Mouse (Mus musculus) midbrain, embryonic 14.5 days (tissue): Measurements from ENCODE around the gene Cdc34. TPM values are rescaled to one million over a fixed set of nuclear protein-coding genes. Genes with fewer than 3 reads are reported as not detected.

Experiments
- ATAC-seq: fragments of 200-750 bp; cut with Nextera tagmentation; 2 replicates; pipeline ENCODE4 v1.8.0; 2017; ENCODE audit warnings: moderate number of reproducible peaks, moderate library complexity; ENCODE audit not compliant: low FRiP score, low TSS enrichment
- DNase-seq: peaks from one replicate; pipeline ENCODE4 v3.0.0-alpha.2; 2015
- H3K27ac ChIP-seq: fragments of 300-500 bp; sonication (generic); replicated peaks from 2 replicates; pipeline ENCODE4 v1.5.1; 2014; ENCODE audit warnings: mild to moderate bottlenecking, low read depth, low read length, moderate library complexity
- H3K27me3 ChIP-seq: fragments of 300-500 bp; sonication (generic); 2 replicates; pipeline ENCODE4 v1.6.1; 2014; ENCODE audit warnings: low read length, control low read depth, mixed read lengths; ENCODE audit not compliant: control insufficient read depth, insufficient read depth
- H3K36me3 ChIP-seq: fragments of 300-500 bp; sonication (generic); 2 replicates; pipeline ENCODE4 v1.6.1; 2014; ENCODE audit warnings: low read length, control low read depth; ENCODE audit not compliant: control insufficient read depth, insufficient read depth
- H3K4me1 ChIP-seq: fragments of 300-500 bp; sonication (generic); 2 replicates; pipeline ENCODE4 v1.6.1; 2014; ENCODE audit warnings: mild to moderate bottlenecking, antibody characterized with exemption, low read length, control low read depth; ENCODE audit not compliant: control insufficient read depth, insufficient read depth
- H3K4me2 ChIP-seq: fragments of 300-500 bp; sonication (generic); 2 replicates; pipeline ENCODE4 v1.6.1; 2014; ENCODE audit warnings: mild to moderate bottlenecking, low read length, moderate library complexity
- H3K4me3 ChIP-seq: fragments of 300-500 bp; sonication (generic); replicated peaks from 2 replicates; pipeline ENCODE4 v1.5.1; 2014; ENCODE audit warnings: low read depth, low read length
- H3K9ac ChIP-seq: fragments of 300-500 bp; sonication (generic); replicated peaks from 2 replicates; pipeline ENCODE4 v1.6.1; 2014; ENCODE audit warnings: mild to moderate bottlenecking, low read length, moderate library complexity
- H3K9me3 ChIP-seq: fragments of 300-500 bp; sonication (generic); 2 replicates; pipeline ENCODE4 v1.6.1; 2016; ENCODE audit warnings: low read length, control low read depth, mixed read lengths; ENCODE audit not compliant: control insufficient read depth
- WGBS: fragments of 180-500 bp; shearing (Covaris S2); extraction: QIAGEN DNeasy Blood & Tissue Kit; methylation state at CpG from one replicate; pipeline ENCODE4 v1.1.7; 2014; 5-methylcytosine and 5-hydroxymethylcytosine counted together
- polyA plus RNA-seq: library from polyadenylated mRNA; unstranded; fragments of >200 nt; fragmentation: Nextera tagmentation; extraction: Ambion mirVana; gene quantifications from 2 replicates; pipeline ENCODE4 v1.2.1, GENCODE M21; 2014

Cdc34 gene
- polyA plus RNA-seq, 1 experiment from 2014 or later, result 80.4 TPM

- Histone ChIP-seq H3K9me3 (no peaks in the 10 kb centered on the region), H3K4me1 (peaks cover 26% of the 10 kb centered on the region), H3K27me3 (no peaks in the 10 kb centered on the region), H3K36me3 (no peaks in the 10 kb centered on the region), H3K9ac (no peak overlapping the region), H3K4me2 (no peak overlapping the region), H3K27ac (no peak overlapping the region), H3K4me3 (no peak overlapping the region)
- WGBS, result 87% methylated on average over 7 of the region's 7 CpGs
- DNase-seq, result no peak
- no peak for ATAC-seq
Observed at GRCm38 (mm10) chr10:79652789-79653188, 29.2 kb upstream of the Cdc34 start.

DNA sequence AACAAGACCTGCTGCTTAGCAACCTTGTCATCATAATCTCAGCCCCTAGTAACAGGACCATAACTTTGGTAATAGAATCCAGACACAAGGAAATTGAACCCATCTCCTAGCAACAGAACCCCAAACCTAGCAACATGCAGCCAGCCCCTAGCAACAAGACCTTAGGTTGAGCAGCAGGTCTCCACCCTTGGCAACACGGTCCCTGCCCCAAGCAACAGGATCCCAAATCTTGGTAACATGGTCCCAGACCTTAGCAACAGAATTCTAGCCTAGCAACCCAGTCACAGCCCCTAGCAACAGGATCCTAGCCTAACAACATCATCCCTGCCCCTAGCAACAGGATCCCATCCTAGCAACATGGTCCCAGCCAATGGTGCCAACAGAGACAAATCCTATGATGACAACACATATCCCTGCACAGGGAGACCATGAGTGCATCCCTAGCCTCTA is 27.0 kb upstream of the Cdc34 start:
- Histone ChIP-seq H3K27ac (peak overlapping the region; percentile 82), H3K4me1 (peaks cover 26% of the 10 kb centered on the region), H3K27me3 (no peaks in the 10 kb centered on the region), H3K4me3 (no peak overlapping the region), H3K36me3 (no peaks in the 10 kb centered on the region), H3K4me2 (peak overlapping the region; percentile 20), H3K9me3 (no peaks in the 10 kb centered on the region), H3K9ac (no peak overlapping the region)
- peak; percentile 85 for ATAC-seq
- peak; percentile 82 for DNase-seq
- 3% methylated on average over 1 of the region's 1 CpGs for WGBS

- no peaks in the 10 kb centered on the region for H3K36me3 ChIP-seq
- H3K9me3 ChIP-seq, result no peaks in the 10 kb centered on the region
- H3K4me2 ChIP-seq, result no peak overlapping the region
- H3K9ac ChIP-seq, result no peak overlapping the region
- no peak overlapping the region for H3K4me3 ChIP-seq
- no peaks in the 10 kb centered on the region for H3K27me3 ChIP-seq
- 23% methylated on average over 4 of the region's 4 CpGs for WGBS
- no peak overlapping the region for H3K27ac ChIP-seq
- DNase-seq (peak; percentile 42), ATAC-seq (no peak)
- H3K4me1 ChIP-seq, result peaks cover 24% of the 10 kb centered on the region
Observed at GRCm38 (mm10) chr10:79658829-79659228, 23.2 kb upstream of the Cdc34 start.

DNA sequence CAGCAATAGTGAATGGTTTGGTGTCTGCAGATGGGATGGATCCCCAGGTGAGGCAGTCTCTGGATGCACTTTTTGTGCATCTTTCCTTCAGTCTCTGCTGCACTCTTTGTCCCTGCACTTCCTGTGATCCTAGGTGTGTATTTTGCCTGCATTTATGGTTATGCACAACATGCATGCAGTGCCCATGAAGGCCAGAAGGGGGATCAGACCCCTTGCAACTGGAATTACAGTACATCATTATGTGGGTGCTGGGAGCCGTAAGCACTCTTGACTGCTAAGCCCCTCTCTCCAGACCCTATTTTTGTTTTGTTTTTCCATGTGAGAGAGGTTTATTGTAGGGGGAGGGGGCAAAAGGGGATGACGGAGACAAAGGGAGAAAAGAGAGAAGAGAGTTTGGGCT is 21.7 kb upstream of the Cdc34 start:
- no peaks in the 10 kb centered on the region for H3K27me3 ChIP-seq
- H3K27ac ChIP-seq, result no peak overlapping the region
- no peaks in the 10 kb centered on the region for H3K9me3 ChIP-seq
- no peak overlapping the region for H3K4me3 ChIP-seq
- no peaks in the 10 kb centered on the region for H3K36me3 ChIP-seq
- no peak overlapping the region for H3K4me2 ChIP-seq
- WGBS, result 76% methylated on average over 2 of the region's 2 CpGs
- peaks cover 9% of the 10 kb centered on the region for H3K4me1 ChIP-seq
- ATAC-seq, result no peak
- no peak for DNase-seq
- H3K9ac ChIP-seq, result no peak overlapping the region

DNA sequence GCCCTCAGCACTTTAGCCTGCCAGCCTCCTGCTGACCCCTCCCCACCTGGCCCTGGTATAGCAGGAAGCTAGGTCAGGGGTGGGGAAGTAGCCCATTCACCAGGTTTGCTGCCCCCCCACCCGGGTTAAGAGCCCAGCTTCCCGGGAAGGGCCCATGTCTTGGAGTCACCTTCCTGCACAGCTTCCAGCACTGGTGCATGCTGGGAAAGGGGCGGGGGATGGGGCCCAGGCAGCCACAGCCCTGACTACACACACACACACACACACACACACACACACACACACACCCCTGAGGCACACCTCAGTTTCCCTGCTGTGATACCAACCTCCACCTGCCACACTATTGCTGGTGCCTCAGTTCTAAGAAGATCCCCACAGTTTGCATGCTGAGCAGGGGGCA is 20.1 kb upstream of the Cdc34 start:
- ATAC-seq, result no peak
- no peak for DNase-seq
- Histone ChIP-seq H3K9me3 (no peaks in the 10 kb centered on the region), H3K27ac (no peak overlapping the region), H3K36me3 (no peaks in the 10 kb centered on the region), H3K4me3 (no peak overlapping the region), H3K4me2 (no peak overlapping the region), H3K9ac (no peak overlapping the region), H3K4me1 (no peaks in the 10 kb centered on the region), H3K27me3 (no peaks in the 10 kb centered on the region)
- WGBS, result 53% methylated on average over 3 of the region's 3 CpGs

DNA sequence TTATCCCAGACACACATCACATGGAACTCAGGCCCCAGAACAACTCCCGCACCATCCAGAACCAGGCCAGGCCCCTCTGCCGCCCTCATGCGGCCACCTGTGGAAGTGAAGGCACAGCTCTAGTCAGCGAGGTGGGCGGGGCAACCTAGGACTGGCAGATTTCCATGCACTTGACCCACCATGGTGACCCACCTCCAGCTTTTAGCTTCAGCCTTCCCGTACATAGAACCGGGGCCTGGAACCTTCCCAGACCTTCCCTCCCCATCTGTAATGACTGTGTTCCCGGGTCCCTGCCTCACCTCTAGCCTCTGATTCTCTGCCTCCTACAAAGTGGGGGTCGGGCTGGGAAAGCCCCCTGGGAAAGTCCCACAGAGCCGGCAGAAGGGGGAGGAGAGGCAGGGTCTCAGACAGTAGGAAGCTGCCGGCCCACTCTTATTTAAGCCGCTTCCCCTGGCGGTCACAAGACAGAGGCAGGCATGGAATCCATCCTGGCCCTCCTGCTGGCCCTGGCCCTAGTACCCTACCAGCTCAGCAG is 17.8 kb upstream of the Cdc34 start, which contains the start of gene Madcam1:
Madcam1 (plus strand) TSS at position 429 of the 535 bp plus-strand sequence.
- H3K36me3 ChIP-seq, result no peaks in the 10 kb centered on the region
- DNase-seq, result peak; percentile 83
- no peak within 1 kb of the TSS for H3K4me3 ChIP-seq
- H3K4me2 ChIP-seq, result no peak within 1 kb of the TSS
- WGBS, result 10% methylated on average over 13 of the region's 13 CpGs
- no peak within 1 kb of the TSS for H3K9ac ChIP-seq
- peaks cover 5% of the 10 kb centered on the region for H3K4me1 ChIP-seq
- H3K27ac ChIP-seq, result no peak within 1 kb of the TSS
- H3K27me3 ChIP-seq, result no peaks in the 10 kb centered on the region
- H3K9me3 ChIP-seq, result no peaks in the 10 kb centered on the region
- no peak; the same call in 1 of the 2 replicates for ATAC-seq

- H3K4me1 ChIP-seq, result peaks cover 5% of the 10 kb centered on the region
- no peaks in the 10 kb centered on the region for H3K36me3 ChIP-seq
Observed at GRCm38 (mm10) chr10:79665051-79665450, 16.9 kb upstream of the Cdc34 start.

GRCm38 (mm10) chr10:79666493-79666892 is 15.5 kb upstream of the Cdc34 start:
- WGBS, result 76% methylated on average over 9 of the region's 9 CpGs
- Histone ChIP-seq H3K9me3 (no peaks in the 10 kb centered on the region), H3K36me3 (no peaks in the 10 kb centered on the region), H3K27me3 (no peaks in the 10 kb centered on the region), H3K27ac (no peak overlapping the region), H3K4me2 (no peak overlapping the region), H3K4me1 (peaks cover 16% of the 10 kb centered on the region), H3K4me3 (no peak overlapping the region), H3K9ac (no peak overlapping the region)
- ATAC-seq, result no peak
- no peak for DNase-seq

More at GRCm38 (mm10) chr10:79665051-79665450, 16.9 kb upstream of the Cdc34 start:
- no peak overlapping the region for H3K27ac ChIP-seq
- no peaks in the 10 kb centered on the region for H3K9me3 ChIP-seq
- ATAC-seq (no peak), DNase-seq (no peak)
- no peaks in the 10 kb centered on the region for H3K27me3 ChIP-seq
- no peak overlapping the region for H3K9ac ChIP-seq
- H3K4me3 ChIP-seq, result no peak overlapping the region
- H3K4me2 ChIP-seq, result no peak overlapping the region
- 85% methylated on average over 8 of the region's 8 CpGs for WGBS

DNA sequence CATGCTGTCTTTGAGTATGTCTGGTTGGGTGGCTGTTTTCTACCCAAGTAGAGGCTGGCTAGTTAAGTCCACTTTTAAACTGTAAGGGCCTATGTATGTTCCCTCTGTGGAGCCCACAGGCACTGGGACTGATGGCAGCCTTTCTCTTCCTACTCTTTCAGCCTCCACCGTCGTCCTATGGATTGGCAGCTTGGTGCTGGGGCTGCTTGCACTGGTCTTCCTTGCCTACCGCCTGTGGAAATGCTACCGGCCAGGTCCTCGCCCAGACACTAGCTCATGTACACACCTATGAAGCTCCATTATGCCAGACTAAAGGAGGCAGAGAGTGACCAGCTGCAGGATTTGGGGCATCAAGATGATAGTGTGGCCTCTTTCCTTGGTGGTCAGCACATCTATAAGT is 13.9 kb upstream of the Cdc34 start:
- DNase-seq, result no peak
- 91% methylated on average over 5 of the region's 5 CpGs for WGBS
- peak overlapping the region; percentile 98; the same call in 1 of the 2 replicates for H3K4me3 ChIP-seq
- no peaks in the 10 kb centered on the region for H3K27me3 ChIP-seq
- H3K9me3 ChIP-seq, result no peaks in the 10 kb centered on the region
- 0 out of 2 replicates have a peak, but pooled peaks cover 6% of the 10 kb centered on the region for H3K36me3 ChIP-seq
- no peak overlapping the region; the same call in 1 of the 2 replicates for H3K9ac ChIP-seq
- peaks cover 16% of the 10 kb centered on the region for H3K4me1 ChIP-seq
- peak overlapping the region; percentile 88 for H3K4me2 ChIP-seq
- ATAC-seq, result no peak
- peak overlapping the region; percentile 98 for H3K27ac ChIP-seq
